Mouse (Mus musculus) megakaryocyte progenitor cell, adult 5-6 weeks (primary cell): ENCODE results near the gene Olfr430. TPM values are rescaled to one million over a fixed set of nuclear protein-coding genes. Genes with fewer than 3 reads are reported as not detected.

Source experiments
- total RNA-seq, 2 experiments: library from RNA; stranded (forward) in 1 of 2; stranded (reverse) in 1 of 2; fragments of 157-497, 149-512 nt in 1 of 2; fragments of 200-1000 nt in 1 of 2; gene quantifications; 2 replicates each; pipeline versions ENCODE4 v1.2.3 to v1.2.4; 2015 to 2017

Gene Olfr430
- total RNA-seq, 2 experiments from 2014 or later: not detected

Other genes with a start within 250 kb of the Olfr430 start
- gene Ifi211, start 153.6 kb upstream of the Olfr430 start, total RNA-seq (2015): 6.8 and 13.6 TPM in 2 replicates
- gene Ifi211, start 153.6 kb upstream of the Olfr430 start, total RNA-seq (2017): 13.6 and 14.5 TPM in 2 replicates
- gene Mndal, start 124.1 kb upstream of the Olfr430 start, total RNA-seq (2015): 112 and 113 TPM in 2 replicates
- 70.3 and 92.9 TPM in 2 replicates for gene Mndal, start 124.1 kb upstream of the Olfr430 start, total RNA-seq (2017)
- 59.5 and 87.9 TPM in 2 replicates for gene Ifi203, start 123.9 kb upstream of the Olfr430 start, total RNA-seq (2015)
- gene Ifi203, start 123.9 kb upstream of the Olfr430 start, total RNA-seq (2017): 29.0 and 43.0 TPM in 2 replicates
- gene Ifi202b, start 83.9 kb upstream of the Olfr430 start, total RNA-seq (2015): not detected in 2 replicates
- not detected in 2 replicates for gene Ifi202b, start 83.9 kb upstream of the Olfr430 start, total RNA-seq (2017)
- 5.5 and 7.7 TPM in 2 replicates for gene Ifi205, start 34.8 kb upstream of the Olfr430 start, total RNA-seq (2015)
- gene Ifi205, start 34.8 kb upstream of the Olfr430 start, total RNA-seq (2017): 1.8 and 6.5 TPM in 2 replicates
- gene Olfr433, start 25.9 kb upstream of the Olfr430 start, total RNA-seq (2015): 0.27 TPM in 1 of 2 replicates, not detected in the other
- gene Olfr433, start 25.9 kb upstream of the Olfr430 start, total RNA-seq (2017): 0.12 and 0.17 TPM in 2 replicates
- not detected in 2 replicates for gene Olfr432, start 17.4 kb upstream of the Olfr430 start, total RNA-seq (2015)
- gene Olfr432, start 17.4 kb upstream of the Olfr430 start, total RNA-seq (2017): under 0.01 TPM in 1 of 2 replicates, not detected in the other
- gene Olfr429, start 17.7 kb downstream of the Olfr430 start, total RNA-seq (2015): not detected in 2 replicates
- not detected in 2 replicates for gene Olfr429, start 17.7 kb downstream of the Olfr430 start, total RNA-seq (2017)
- not detected in 2 replicates for gene Olfr427, start 30.3 kb downstream of the Olfr430 start, total RNA-seq (2015)
- not detected in 2 replicates for gene Olfr427, start 30.3 kb downstream of the Olfr430 start, total RNA-seq (2017)
- gene Olfr231, start 54.6 kb downstream of the Olfr430 start, total RNA-seq (2015): not detected in 2 replicates
- gene Olfr231, start 54.6 kb downstream of the Olfr430 start, total RNA-seq (2017): not detected in 2 replicates
- gene Olfr424, start 64.9 kb downstream of the Olfr430 start, total RNA-seq (2015): not detected in 2 replicates
- not detected in 2 replicates for gene Olfr424, start 64.9 kb downstream of the Olfr430 start, total RNA-seq (2017)
- gene Olfr420, start 89.0 kb downstream of the Olfr430 start, total RNA-seq (2015): not detected in 2 replicates
- not detected in 2 replicates for gene Olfr420, start 89.0 kb downstream of the Olfr430 start, total RNA-seq (2017)
- 1.3 and 4.1 TPM in 2 replicates for gene Spta1, start 106.2 kb downstream of the Olfr430 start, total RNA-seq (2015)
- gene Spta1, start 106.2 kb downstream of the Olfr430 start, total RNA-seq (2017): 5.9 and 9.9 TPM in 2 replicates
- gene Olfr419, start 185.5 kb downstream of the Olfr430 start, total RNA-seq (2015): not detected in 2 replicates
- not detected in 2 replicates for gene Olfr419, start 185.5 kb downstream of the Olfr430 start, total RNA-seq (2017)